Mouse (Mus musculus) left cerebral cortex, postnatal 25 days (tissue): ENCODE data around the gene Sumo3. TPM values are rescaled to one million over a fixed set of nuclear protein-coding genes. Genes with fewer than 3 reads are reported as not detected.

Source experiments
- DNase-seq, 2 experiments: peaks; one replicate each; pipeline ENCODE4 v3.0.0; 2022; ENCODE audit warnings: low spot score in 2 of 2, mixed read lengths in 1 of 2
- intact Hi-C: fragments of 180-260 bp; cut with DNase I; formaldehyde crosslinking; loops from one replicate; pipeline ENCODE4 v1.15.1; 2025
- microRNA-seq, 2 experiments: library from miRNA; unstranded; fragments of <30 nt; microRNA quantifications; one replicate each; pipeline ENCODE4 v1.2.0; 2022
- total RNA-seq, 2 experiments: library from RNA; stranded (reverse); gene quantifications; 2 replicates each; pipeline ENCODE4 v1.2.3; 2021

Sumo3 gene
- total RNA-seq, 2 experiments from 2014 or later = 133 to 140 TPM

- intact Hi-C loops = no loop called here
- DNase-seq = peak in 1 of 2 experiments; percentile 11
Measured at GRCm38 (mm10) chr10:77652046-77652445, 46.1 kb downstream of the Sumo3 start.

- intact Hi-C loops = no loop called here
- DNase-seq = no peak
Measured at GRCm38 (mm10) chr10:77658286-77658994, 52.5 kb downstream of the Sumo3 start.

GRCm38 (mm10) chr10:77663949-77664665, 58.2 kb downstream of the Sumo3 start:
- intact Hi-C loops = no loop called here
- DNase-seq = no peak

- intact Hi-C loops = no loop called here
- no peak for DNase-seq
Measured at GRCm38 (mm10) chr10:77666342-77666741, 60.4 kb downstream of the Sumo3 start.

GRCm38 (mm10) chr10:77667402-77667801, 61.5 kb downstream of the Sumo3 start:
- peak in 1 of 2 experiments; percentile 79 for DNase-seq

More at GRCm38 (mm10) chr10:77667402-77667801, 61.5 kb downstream of the Sumo3 start:
- intact Hi-C loops = no loop called here

Small RNAs within 50 kb of the gene (microRNA-seq; reads per million reads assigned to microRNA genes)
- 25.5 to 35.4 reads per million in 2 experiments for gene Mir1930

Other genes with a start within 250 kb of the Sumo3 start
- 100 to 1,000 TPM; 123 to 147 TPM for gene Adarb1, start 187.8 kb upstream of the Sumo3 start, total RNA-seq
- 10 to 100 TPM; 34.2 to 36.0 TPM for gene Fam207a, start 90.3 kb upstream of the Sumo3 start, total RNA-seq
- gene Itgb2, start 75.8 kb upstream of the Sumo3 start, total RNA-seq = 1 to 10 TPM; 2.9 to 3.6 TPM
- gene Pttg1ip, start 24.4 kb upstream of the Sumo3 start, total RNA-seq = 10 to 100 TPM; 71.0 to 87.6 TPM
- gene Gm49325, start 100 bp downstream of the Sumo3 start, total RNA-seq = 10 to 100 TPM; 14.2 to 16.3 TPM
- 10 to 100 TPM; 43.7 to 51.3 TPM for gene Ube2g2, start 16.2 kb downstream of the Sumo3 start, total RNA-seq
- gene Tspear, start 80.5 kb downstream of the Sumo3 start, total RNA-seq = under 1 TPM in 1 of 2 experiments, not detected in 1; 0.14 TPM
- gene Gm19402, start 84.7 kb downstream of the Sumo3 start, total RNA-seq = not detected
- gene Gm9508, start 91.1 kb downstream of the Sumo3 start, total RNA-seq = not detected
- gene Gm10272, start 100.5 kb downstream of the Sumo3 start, total RNA-seq = not detected
- gene Gm10024, start 105.4 kb downstream of the Sumo3 start, total RNA-seq = not detected
- not detected for gene Gm10142, start 109.7 kb downstream of the Sumo3 start, total RNA-seq
- not detected for gene Krtap12-1, start 114.5 kb downstream of the Sumo3 start, total RNA-seq
- not detected for gene Gm10100, start 120.4 kb downstream of the Sumo3 start, total RNA-seq
- not detected for gene Gm18596, start 136.5 kb downstream of the Sumo3 start, total RNA-seq
- gene Gm9736, start 145.3 kb downstream of the Sumo3 start, total RNA-seq = not detected
- gene Gm3233, start 153.6 kb downstream of the Sumo3 start, total RNA-seq = not detected
- not detected for gene Gm3238, start 165.2 kb downstream of the Sumo3 start, total RNA-seq
- gene Gm7138, start 170.8 kb downstream of the Sumo3 start, total RNA-seq = not detected
- gene Gm3250, start 176.4 kb downstream of the Sumo3 start, total RNA-seq = not detected
- not detected for gene Gm7137, start 182.1 kb downstream of the Sumo3 start, total RNA-seq
- gene Gm9639, start 189.0 kb downstream of the Sumo3 start, total RNA-seq = not detected
- not detected for gene Gm19668, start 193.0 kb downstream of the Sumo3 start, total RNA-seq
- gene Gm9507, start 205.7 kb downstream of the Sumo3 start, total RNA-seq = not detected
- gene Gm2696, start 208.6 kb downstream of the Sumo3 start, total RNA-seq = not detected
- not detected for gene Krtap10-4, start 221.0 kb downstream of the Sumo3 start, total RNA-seq
- gene Krtap10-10, start 229.8 kb downstream of the Sumo3 start, total RNA-seq = not detected
- not detected for gene Gm36176, start 240.7 kb downstream of the Sumo3 start, total RNA-seq
- not detected for gene Gm10318, start 246.8 kb downstream of the Sumo3 start, total RNA-seq